Mouse (Mus musculus) left cerebral cortex, adult 6 months (tissue): Measurements from ENCODE around the gene Zscan4d. TPM values are rescaled to one million over a fixed set of nuclear protein-coding genes. Genes with fewer than 3 reads are reported as not detected.

Source experiments
- long read RNA-seq, 2 experiments: library from polyadenylated mRNA; unstranded; transcript quantifications; one replicate each; pipeline ENCODE4 v2.0.0; 2019 to 2020
- polyA plus RNA-seq: library from polyadenylated mRNA; unstranded; fragments of <200 nt; fragmentation: Nextera tagmentation; gene quantifications from 2 replicates; pipeline ENCODE4 v1.2.3, GENCODE M21; 2021

Gene Zscan4d
- polyA plus RNA-seq = not detected in 2 replicates
- long read RNA-seq, experiment 1 = 0 reads
- long read RNA-seq, experiment 2 = 0 reads

DNA sequence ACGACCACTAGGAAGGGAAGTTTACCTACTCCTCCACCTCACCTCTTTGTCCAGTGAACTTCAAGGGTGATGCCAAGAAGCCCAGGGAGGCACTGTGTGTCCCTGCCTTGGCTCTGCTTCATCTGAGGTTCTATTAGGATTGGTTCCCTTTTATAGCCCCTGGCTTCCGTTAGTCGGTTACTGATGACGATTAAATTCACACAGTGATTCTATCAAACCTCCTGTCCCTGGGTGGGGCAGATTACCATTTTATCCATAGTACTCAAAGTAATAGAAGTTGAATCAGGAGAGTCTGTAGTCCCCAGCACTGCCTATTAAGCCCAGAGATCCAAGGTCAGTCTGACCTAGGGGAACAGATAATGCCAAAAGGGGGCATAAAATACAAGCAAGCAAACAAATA, at the start of gene Zscan4d:
Gene Zscan4d (minus strand): TSS at position 101 of the 400 bp plus-strand sequence.

Other genes with a start within 250 kb of the Zscan4d start
- not detected in 2 replicates for gene Zscan4c, start 160.4 kb downstream of the Zscan4d start, polyA plus RNA-seq
- not detected in 2 replicates for gene Zscan4-ps1, start 96.5 kb downstream of the Zscan4d start, polyA plus RNA-seq
- gene Zscan4e, start 144.5 kb upstream of the Zscan4d start, polyA plus RNA-seq = not detected in 2 replicates
- gene Zscan4f, start 231.8 kb upstream of the Zscan4d start, polyA plus RNA-seq = not detected in 2 replicates